Mouse (Mus musculus): ENCODE data around the gene Eef2kmt. TPM values are rescaled to one million over a fixed set of nuclear protein-coding genes. Genes with fewer than 3 reads are reported as not detected.
A peak's percentile ranks its signal among the peaks of the same experiment; 100 is the strongest.
"Not testable (repeated sequence)": the region's sequence is repeated elsewhere in the genome, so short reads cannot be mapped to it uniquely, and the experiment has no call there.

The Eef2kmt gene
- total and polyA plus RNA-seq, 2 experiments from 2014 or later: 8.4 to 22.0 TPM

- Histone ChIP-seq H3K36me3 (ENCODE audit: insufficient read depth, low read length) (peaks cover 13% of the 10 kb centered on the region), H3K4me1 (ENCODE audit: insufficient read depth, low read length) (peaks cover 5% of the 10 kb centered on the region; the same call in 1 of the 2 replicates), H3K4me2 (ENCODE audit: low read depth, low read length) (no peak overlapping the region), H3K4me3 (ENCODE audit: low read length) (no peak overlapping the region), H3K27me3 (ENCODE audit: insufficient read depth, low read length) (no peaks in the 10 kb centered on the region), H3K27ac (no peak overlapping the region), H3K9me3 (ENCODE audit: low read length) (no peaks in the 10 kb centered on the region), H3K9ac (replicated peaks; ENCODE audit: low read length) (no peak overlapping the region)
- no peak for TF ChIP-seq CTCF (IDR thresholded peaks at IDR 0.05; ENCODE audit: low read depth)
- DNase-seq (ENCODE audit: low spot score): no peak
- no peak for ATAC-seq
- 92% methylated on average over 3 of the region's 3 CpGs for WGBS
Measured at GRCm38 (mm10) chr16:5250891-5251290, 4.9 kb downstream of the Eef2kmt start.

- H3K4me2 ChIP-seq (ENCODE audit: low read depth, low read length): no peak overlapping the region
- no peaks in the 10 kb centered on the region for H3K27me3 ChIP-seq (ENCODE audit: insufficient read depth, low read length)
- H3K27ac ChIP-seq: no peak overlapping the region
- H3K9ac ChIP-seq (replicated peaks; ENCODE audit: low read length): no peak overlapping the region
- no peaks in the 10 kb centered on the region for H3K4me1 ChIP-seq (ENCODE audit: insufficient read depth, low read length)
- H3K36me3 ChIP-seq (ENCODE audit: insufficient read depth, low read length): peaks cover 45% of the 10 kb centered on the region
- TF ChIP-seq CTCF (IDR thresholded peaks at IDR 0.05; ENCODE audit: low read depth): peak; percentile 79
- no peak overlapping the region for H3K4me3 ChIP-seq (ENCODE audit: low read length)
- DNase-seq (ENCODE audit: low spot score) (peak; percentile 62), ATAC-seq (peak; percentile 77; the same call in 1 of the 2 replicates)
- no peaks in the 10 kb centered on the region for H3K9me3 ChIP-seq (ENCODE audit: low read length)
- 27% methylated on average over 7 of the region's 7 CpGs for WGBS
Measured at GRCm38 (mm10) chr16:5244411-5244810, 11.4 kb downstream of the Eef2kmt start.

- no peak for TF ChIP-seq CTCF (IDR thresholded peaks at IDR 0.05; ENCODE audit: low read depth)
- H3K36me3 ChIP-seq (ENCODE audit: insufficient read depth, low read length): peaks cover 42% of the 10 kb centered on the region
- 78% methylated on average over 6 of the region's 6 CpGs for WGBS
- H3K27me3 ChIP-seq (ENCODE audit: insufficient read depth, low read length): no peaks in the 10 kb centered on the region
- no peak overlapping the region for H3K9ac ChIP-seq (replicated peaks; ENCODE audit: low read length)
- H3K4me2 ChIP-seq (ENCODE audit: low read depth, low read length): no peak overlapping the region
- no peak overlapping the region for H3K27ac ChIP-seq
- DNase-seq (ENCODE audit: low spot score) (no peak), ATAC-seq (no peak)
- H3K9me3 ChIP-seq (ENCODE audit: low read length): no peaks in the 10 kb centered on the region
- H3K4me3 ChIP-seq (ENCODE audit: low read length): no peak overlapping the region
- H3K4me1 ChIP-seq (ENCODE audit: insufficient read depth, low read length): no peaks in the 10 kb centered on the region
Measured at GRCm38 (mm10) chr16:5242882-5243281, 12.9 kb downstream of the Eef2kmt start.

- no peak overlapping the region for H3K27ac ChIP-seq
- H3K36me3 ChIP-seq (ENCODE audit: insufficient read depth, low read length): peaks cover 38% of the 10 kb centered on the region
- TF ChIP-seq CTCF (IDR thresholded peaks at IDR 0.05; ENCODE audit: low read depth): no peak
- 96% methylated on average over 4 of the region's 4 CpGs for WGBS
- no peak overlapping the region for H3K9ac ChIP-seq (replicated peaks; ENCODE audit: low read length)
- no peaks in the 10 kb centered on the region for H3K9me3 ChIP-seq (ENCODE audit: low read length)
- no peak for DNase-seq (ENCODE audit: low spot score)
- H3K27me3 ChIP-seq (ENCODE audit: insufficient read depth, low read length): no peaks in the 10 kb centered on the region
- H3K4me2 ChIP-seq (ENCODE audit: low read depth, low read length): no peak overlapping the region
- no peak for ATAC-seq
- no peaks in the 10 kb centered on the region for H3K4me1 ChIP-seq (ENCODE audit: insufficient read depth, low read length)
- no peak overlapping the region for H3K4me3 ChIP-seq (ENCODE audit: low read length)
Measured at GRCm38 (mm10) chr16:5242355-5242754, 13.4 kb downstream of the Eef2kmt start.

GRCm38 (mm10) chr16:5233418-5234313 is 22.1 kb downstream of the Eef2kmt start, which contains the start of gene Alg1:
TSS of gene Alg1 (plus strand) at chr16:5233621.
- no peaks in the 10 kb centered on the region for H3K36me3 ChIP-seq (ENCODE audit: insufficient read depth, low read length)
- no peaks in the 10 kb centered on the region for H3K27me3 ChIP-seq (ENCODE audit: insufficient read depth, low read length)
- peak within 1 kb of the TSS; percentile 74 for H3K4me3 ChIP-seq (ENCODE audit: low read length)
- H3K9me3 ChIP-seq (ENCODE audit: low read length): no peaks in the 10 kb centered on the region
- ATAC-seq (peak; percentile 98), DNase-seq (ENCODE audit: low spot score) (peak; percentile 97)
- WGBS: 2% methylated on average over 47 of the region's 47 CpGs
- peaks cover 10% of the 10 kb centered on the region for H3K4me1 ChIP-seq (ENCODE audit: insufficient read depth, low read length)
- H3K27ac ChIP-seq: peak within 1 kb of the TSS; percentile 72
- peak within 1 kb of the TSS; percentile 74 for H3K9ac ChIP-seq (replicated peaks; ENCODE audit: low read length)
- no peak for TF ChIP-seq CTCF (IDR thresholded peaks at IDR 0.05; ENCODE audit: low read depth)
- H3K4me2 ChIP-seq (ENCODE audit: low read depth, low read length): peak within 1 kb of the TSS; percentile 81

- no peak overlapping the region for H3K9ac ChIP-seq (replicated peaks; ENCODE audit: low read length)
- H3K4me2 ChIP-seq (ENCODE audit: low read depth, low read length): peak overlapping the region; percentile 81
- 65% methylated on average over 4 of the region's 4 CpGs for WGBS
- H3K27me3 ChIP-seq (ENCODE audit: insufficient read depth, low read length): no peaks in the 10 kb centered on the region
- TF ChIP-seq CTCF (IDR thresholded peaks at IDR 0.05; ENCODE audit: low read depth): no peak
- H3K9me3 ChIP-seq (ENCODE audit: low read length): no peaks in the 10 kb centered on the region
- no peak overlapping the region for H3K27ac ChIP-seq
- H3K36me3 ChIP-seq (ENCODE audit: insufficient read depth, low read length): no peaks in the 10 kb centered on the region
- ATAC-seq (peak; percentile 1; the same call in 1 of the 2 replicates), DNase-seq (ENCODE audit: low spot score) (no peak)
- peaks cover 10% of the 10 kb centered on the region for H3K4me1 ChIP-seq (ENCODE audit: insufficient read depth, low read length)
- H3K4me3 ChIP-seq (ENCODE audit: low read length): peak overlapping the region; percentile 74
Measured at GRCm38 (mm10) chr16:5232982-5233381, 22.8 kb downstream of the Eef2kmt start.

- H3K36me3 ChIP-seq (ENCODE audit: insufficient read depth, low read length); H3K4me1 ChIP-seq (ENCODE audit: insufficient read depth, low read length); H3K27ac ChIP-seq; H3K4me2 ChIP-seq (ENCODE audit: low read depth, low read length); ATAC-seq; H3K9me3 ChIP-seq (ENCODE audit: low read length); H3K4me3 ChIP-seq (ENCODE audit: low read length); DNase-seq (ENCODE audit: low spot score); H3K27me3 ChIP-seq (ENCODE audit: insufficient read depth, low read length); H3K9ac ChIP-seq (replicated peaks; ENCODE audit: low read length): not testable (repeated sequence)
- 79% methylated on average over 3 of the region's 3 CpGs for WGBS
Measured at GRCm38 (mm10) chr16:5228103-5228502, 27.7 kb downstream of the Eef2kmt start.

- not testable (repeated sequence) for H3K4me2 ChIP-seq (ENCODE audit: low read depth, low read length); H3K36me3 ChIP-seq (ENCODE audit: insufficient read depth, low read length); H3K4me3 ChIP-seq (ENCODE audit: low read length); DNase-seq (ENCODE audit: low spot score); H3K4me1 ChIP-seq (ENCODE audit: insufficient read depth, low read length); H3K9ac ChIP-seq (replicated peaks; ENCODE audit: low read length); ATAC-seq; H3K27me3 ChIP-seq (ENCODE audit: insufficient read depth, low read length); H3K9me3 ChIP-seq (ENCODE audit: low read length); H3K27ac ChIP-seq
- WGBS: 87% methylated on average over 19 of the region's 19 CpGs
Measured at GRCm38 (mm10) chr16:5227501-5227900, 28.3 kb downstream of the Eef2kmt start.

- 5% methylated on average over 1 of the region's 1 CpGs for WGBS
- not testable (repeated sequence) for DNase-seq (ENCODE audit: low spot score); H3K4me2 ChIP-seq (ENCODE audit: low read depth, low read length); H3K4me1 ChIP-seq (ENCODE audit: insufficient read depth, low read length); H3K27me3 ChIP-seq (ENCODE audit: insufficient read depth, low read length); H3K36me3 ChIP-seq (ENCODE audit: insufficient read depth, low read length); ATAC-seq; H3K4me3 ChIP-seq (ENCODE audit: low read length); H3K27ac ChIP-seq; H3K9me3 ChIP-seq (ENCODE audit: low read length); H3K9ac ChIP-seq (replicated peaks; ENCODE audit: low read length)
Measured at GRCm38 (mm10) chr16:5226534-5226933, 29.2 kb downstream of the Eef2kmt start.

All from hindbrain, postnatal 0 days (tissue).